Mouse (Mus musculus) cerebellum, adult (tissue): ENCODE data around the gene Wdfy4.

Experiments
- ATAC-seq: cut with Nextera tagmentation; 2 replicates; pipeline ENCODE4 v1.9.2; 2017; ENCODE audit warnings: mild to moderate bottlenecking, moderate library complexity, mixed read lengths; ENCODE audit not compliant: insufficient number of reproducible peaks, low FRiP score, low TSS enrichment

The Wdfy4 gene

GRCm38 (mm10) chr14:33190646-33191045 lies 5.3 kb upstream of the Wdfy4 start:
- no peak for ATAC-seq

DNA sequence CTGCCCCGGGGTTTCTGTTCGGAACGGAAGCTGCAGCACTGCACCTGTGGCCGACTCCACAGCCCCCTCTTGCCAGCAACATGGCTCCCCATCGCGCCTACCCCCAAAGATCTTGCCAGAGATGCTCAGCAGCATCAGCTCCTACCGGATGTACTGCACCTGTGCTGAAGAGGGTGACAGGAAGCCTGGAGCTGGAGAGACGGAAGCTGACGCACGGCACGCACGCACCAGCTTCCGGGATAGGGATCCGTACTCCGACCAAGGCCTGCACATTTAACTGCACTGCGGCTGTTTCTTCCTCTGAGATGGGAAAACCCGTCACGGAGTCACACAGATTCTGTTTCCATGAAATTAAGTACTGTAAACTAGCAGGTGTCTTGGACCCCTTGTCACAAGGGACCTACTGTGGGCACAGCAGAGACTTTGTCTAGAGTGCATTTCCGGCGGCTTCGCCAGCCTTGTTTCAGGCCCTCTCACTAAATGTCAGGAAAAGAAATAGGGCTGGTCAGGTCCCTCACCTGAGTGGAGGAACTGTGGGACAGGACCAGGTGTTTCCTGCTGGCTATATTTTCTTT lies 4.6 kb upstream of the Wdfy4 start:
- no peak; the same call in 1 of the 2 replicates for ATAC-seq

DNA sequence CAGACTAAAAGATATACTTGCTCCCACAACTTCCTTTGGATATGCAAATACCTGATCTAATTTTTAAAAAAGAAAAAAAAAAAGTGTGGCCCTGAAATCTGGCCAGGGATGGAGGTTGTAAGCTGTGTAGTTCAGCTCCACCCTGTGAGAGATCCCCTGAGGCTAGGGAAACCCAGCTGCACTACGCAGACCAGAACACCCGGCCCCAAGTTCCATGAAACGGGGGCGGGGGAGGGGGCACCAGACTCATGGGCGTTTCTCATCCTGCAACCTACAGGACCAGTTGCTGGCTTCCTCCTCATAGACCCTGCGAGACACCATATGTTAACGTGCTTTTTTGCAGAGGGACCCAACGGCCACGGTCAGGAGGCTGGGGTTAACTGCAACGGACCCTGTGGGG lies 3.9 kb upstream of the Wdfy4 start:
- no peak for ATAC-seq

GRCm38 (mm10) chr14:33187201-33187600 lies 1.9 kb upstream of the Wdfy4 start:
- no peak for ATAC-seq

DNA sequence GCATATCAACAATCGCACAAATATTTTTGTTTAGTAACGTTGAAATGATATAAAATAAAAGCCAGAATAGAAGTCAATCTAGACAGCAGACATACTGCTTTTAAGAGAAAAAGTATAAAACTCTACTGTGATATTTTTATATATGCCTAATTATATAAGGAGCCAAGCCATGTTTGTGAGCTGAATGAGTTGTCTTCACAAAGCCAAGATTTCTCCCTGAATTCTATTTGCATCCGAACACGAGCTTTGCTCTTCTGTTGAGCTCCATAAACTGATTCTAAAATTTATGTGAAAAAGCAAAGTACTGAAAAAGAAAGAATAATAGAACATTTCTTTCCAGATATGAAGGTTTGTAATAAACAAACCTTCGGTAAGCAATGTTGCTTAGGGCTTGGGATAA lies 5.2 kb downstream of the Wdfy4 start:
- no peak for ATAC-seq

- ATAC-seq, result no peak; the same call in 1 of the 2 replicates
Measured at GRCm38 (mm10) chr14:33175059-33175821, 10.1 kb downstream of the Wdfy4 start.

- ATAC-seq, result no peak
Measured at GRCm38 (mm10) chr14:33171942-33172341, 13.4 kb downstream of the Wdfy4 start.

DNA sequence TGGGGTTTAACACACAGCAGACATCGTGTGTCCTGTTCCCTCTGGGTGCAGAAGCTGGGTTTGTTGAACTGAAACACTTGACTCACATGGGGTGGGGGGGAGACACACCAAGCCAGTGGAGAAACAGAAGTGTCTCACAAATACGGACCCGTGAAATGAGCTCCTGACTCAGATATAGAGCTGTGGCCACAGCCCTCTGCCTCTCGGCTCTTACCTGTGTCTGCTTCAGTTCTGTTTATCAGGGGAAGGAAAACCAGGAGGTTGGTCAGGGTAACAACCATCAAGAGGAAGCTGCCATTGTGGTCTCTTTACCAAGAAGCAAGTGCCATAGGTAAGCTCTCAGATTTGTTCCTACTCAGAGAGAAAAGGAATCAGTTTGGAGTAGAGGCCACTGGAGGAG lies 16.6 kb downstream of the Wdfy4 start:
- ATAC-seq, result no peak

- ATAC-seq, result no peak
Measured at GRCm38 (mm10) chr14:33162238-33162637, 23.1 kb downstream of the Wdfy4 start.

GRCm38 (mm10) chr14:33158268-33158667 lies 27.0 kb downstream of the Wdfy4 start:
- no peak for ATAC-seq

DNA sequence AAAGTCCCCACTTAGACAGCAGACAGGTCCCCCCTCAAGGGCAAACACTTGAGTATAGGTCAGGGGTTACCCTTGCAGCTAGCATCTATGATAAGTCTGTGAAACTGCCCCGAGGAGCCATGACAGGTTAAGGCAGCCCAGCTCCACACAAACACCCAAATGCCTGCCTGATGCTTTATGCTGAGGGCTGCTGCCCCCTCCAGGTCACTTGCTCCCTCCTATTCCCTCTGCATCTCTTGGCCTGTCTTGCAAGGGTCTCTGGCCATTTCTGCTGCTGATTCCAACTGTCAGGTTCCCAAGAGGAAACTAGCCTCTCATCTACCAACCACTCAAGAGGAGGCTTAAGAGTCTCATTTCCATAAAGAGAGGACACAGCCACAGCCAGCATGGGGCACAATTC lies 32.4 kb downstream of the Wdfy4 start:
- ATAC-seq, result no peak

- no peak for ATAC-seq
Measured at GRCm38 (mm10) chr14:33146287-33146686, 39.0 kb downstream of the Wdfy4 start.

- no peak for ATAC-seq
Measured at GRCm38 (mm10) chr14:33136843-33137242, 48.5 kb downstream of the Wdfy4 start.

DNA sequence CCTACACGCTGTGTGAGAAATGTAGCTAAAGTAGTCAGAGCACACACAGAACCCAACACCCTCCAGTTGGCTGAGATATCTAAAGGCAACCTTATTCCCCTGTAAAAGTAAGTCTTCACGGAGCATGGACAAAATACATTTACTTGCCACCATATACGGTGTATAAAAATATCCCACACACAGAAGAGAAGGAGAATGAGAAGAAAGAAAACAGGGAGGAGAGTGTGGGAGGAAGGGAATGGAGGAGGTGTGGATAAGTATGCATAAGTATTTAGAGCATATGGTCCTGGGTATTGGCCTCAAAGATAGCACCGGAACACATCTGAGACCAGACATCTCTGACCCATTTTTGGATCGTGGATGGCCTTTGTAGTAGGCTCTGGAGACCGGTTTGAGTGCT lies 50.1 kb downstream of the Wdfy4 start:
- no peak for ATAC-seq

DNA sequence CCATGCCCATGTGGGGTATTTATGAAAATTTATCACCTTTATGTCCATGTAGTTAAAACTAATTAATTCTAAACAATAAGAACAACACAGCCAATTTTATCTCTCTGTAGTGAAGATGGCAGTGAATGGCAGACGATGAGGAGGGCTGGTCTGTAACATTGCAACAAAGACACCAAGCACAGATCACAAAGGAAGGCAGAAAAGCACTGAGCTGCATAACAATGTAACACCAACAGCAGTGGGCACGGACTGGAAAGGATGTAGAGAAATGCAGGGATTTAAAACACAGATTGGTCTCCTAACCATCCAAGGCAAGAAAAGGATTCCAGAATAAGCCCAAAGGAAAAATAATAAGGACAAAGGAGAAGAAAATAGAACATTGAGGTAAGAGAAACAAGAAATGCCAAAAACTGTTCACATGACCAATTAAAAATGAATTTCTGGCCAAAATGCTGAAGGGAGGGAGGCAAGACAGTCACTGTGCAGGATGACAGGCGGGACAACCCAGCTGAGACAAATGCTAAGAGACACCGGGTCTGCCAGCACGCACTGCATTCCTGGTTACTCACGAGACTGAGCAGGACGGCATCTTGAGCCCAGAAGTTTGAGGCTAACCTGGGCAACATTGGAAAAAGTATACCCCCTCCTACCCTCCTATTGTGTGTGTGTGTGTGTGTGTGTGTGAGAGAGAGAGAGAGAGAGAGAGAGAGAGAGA lies 54.1 kb downstream of the Wdfy4 start:
- no peak for ATAC-seq

GRCm38 (mm10) chr14:33116590-33116989 lies 68.7 kb downstream of the Wdfy4 start:
- ATAC-seq, result no peak

GRCm38 (mm10) chr14:33104809-33105208 lies 80.5 kb downstream of the Wdfy4 start:
- no peak for ATAC-seq

DNA sequence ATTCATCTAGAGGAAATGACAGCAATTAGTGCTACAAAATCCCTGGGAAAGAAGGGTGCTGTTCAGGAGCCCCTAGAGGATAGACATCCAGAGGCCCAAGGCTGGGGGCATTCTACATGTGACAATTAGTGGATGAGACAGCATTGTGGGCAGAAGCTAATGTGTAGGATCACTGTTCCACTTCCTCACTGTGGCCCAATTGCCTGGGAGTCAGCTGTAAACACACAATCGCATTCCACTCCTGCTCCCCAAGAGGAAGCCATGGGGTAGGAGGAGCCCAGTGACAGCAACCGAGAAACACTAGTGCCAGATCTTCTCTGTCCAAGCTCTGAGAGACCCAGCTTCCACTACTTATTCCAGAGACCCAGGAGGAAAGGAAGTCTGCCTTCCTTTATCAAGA lies 83.7 kb downstream of the Wdfy4 start:
- no peak for ATAC-seq

GRCm38 (mm10) chr14:33099926-33100325 lies 85.4 kb downstream of the Wdfy4 start:
- ATAC-seq, result no peak

DNA sequence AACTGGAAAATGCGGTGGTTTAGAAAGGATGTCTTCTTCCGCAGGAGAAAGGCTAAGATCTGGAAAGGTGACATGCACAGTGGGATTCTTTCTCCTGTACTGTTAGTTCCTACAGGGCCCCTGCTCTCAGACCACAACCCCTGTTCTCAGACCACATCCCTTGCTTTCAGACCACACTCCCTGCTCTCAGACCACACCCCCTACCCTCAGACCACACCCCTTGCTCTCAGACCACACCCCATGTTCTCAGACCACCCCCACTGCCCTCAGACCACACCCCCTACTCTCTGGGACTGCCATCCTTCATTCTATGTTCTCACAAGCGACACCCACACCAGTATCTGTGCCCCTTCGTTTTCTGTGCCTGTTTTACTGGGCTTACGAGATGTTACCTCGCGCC lies 86.2 kb downstream of the Wdfy4 start:
- no peak for ATAC-seq

DNA sequence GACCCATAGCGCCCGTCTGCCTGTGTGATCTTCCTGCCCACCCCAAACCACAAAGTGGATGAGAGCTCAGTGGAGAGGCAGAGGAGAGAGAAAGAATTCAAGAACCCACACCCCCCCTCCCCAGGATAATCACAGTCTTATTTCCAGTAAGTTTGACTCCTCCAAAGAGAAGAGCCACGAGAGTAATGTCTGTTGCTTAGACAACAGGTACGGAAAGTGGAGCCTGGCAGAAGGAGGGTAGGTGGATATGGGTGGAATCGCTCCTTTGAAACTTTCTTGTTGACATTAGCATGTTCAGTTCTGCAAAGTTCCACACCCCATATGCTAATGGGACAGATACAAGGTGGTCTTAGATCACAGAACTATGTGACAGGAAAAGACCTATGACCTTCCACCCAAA lies 88.8 kb downstream of the Wdfy4 start:
- ATAC-seq, result no peak

DNA sequence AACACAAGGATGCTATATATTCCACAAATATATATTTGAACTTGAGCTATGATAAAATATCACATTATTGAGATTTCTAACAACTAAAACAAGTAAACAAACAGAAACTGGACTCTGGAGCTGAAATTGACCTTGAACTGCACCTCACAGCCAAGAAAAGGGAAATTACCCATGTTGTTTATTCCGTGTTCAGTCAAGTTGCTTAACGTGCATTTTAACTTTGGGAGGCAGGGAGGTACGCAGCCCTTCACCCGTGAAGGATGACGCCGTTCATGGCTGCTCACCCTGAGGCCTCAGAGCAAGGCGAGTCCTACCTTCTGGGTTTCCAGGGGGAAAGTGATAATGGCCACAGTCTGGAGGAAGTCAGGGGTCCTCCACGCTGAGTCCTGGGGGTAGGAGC lies 102.0 kb downstream of the Wdfy4 start:
- no peak for ATAC-seq
